Mouse (Mus musculus) embryonic facial prominence, embryonic 15.5 days (tissue): ENCODE results near the gene Dact1. TPM values are rescaled to one million over a fixed set of nuclear protein-coding genes. Genes with fewer than 3 reads are reported as not detected.

Experiments used
- ATAC-seq: fragments of 200-750 bp; cut with Nextera tagmentation; 2 replicates; pipeline ENCODE4 v1.8.0; 2017; ENCODE audit warnings: low read depth, moderate TSS enrichment; ENCODE audit not compliant: insufficient number of reproducible peaks, low FRiP score, low TSS enrichment
- H3K27ac ChIP-seq: fragments of 300-500 bp; sonication (generic); replicated peaks from 2 replicates; pipeline ENCODE4 v1.5.1; 2015; ENCODE audit warnings: mild to moderate bottlenecking, inconsistent platforms
- H3K27me3 ChIP-seq: fragments of 300-500 bp; sonication (generic); 2 replicates; pipeline ENCODE4 v1.6.1; 2015; ENCODE audit warnings: inconsistent platforms
- H3K36me3 ChIP-seq: fragments of 300-500 bp; sonication (generic); 2 replicates; pipeline ENCODE4 v1.6.1; 2015; ENCODE audit warnings: mild to moderate bottlenecking, inconsistent platforms
- H3K4me1 ChIP-seq: fragments of 300-500 bp; sonication (generic); 2 replicates; pipeline ENCODE4 v1.6.1; 2015; ENCODE audit warnings: inconsistent platforms
- H3K4me2 ChIP-seq: fragments of 300-500 bp; sonication (generic); replicated peaks from 2 replicates; pipeline ENCODE4 v1.6.1; 2015; ENCODE audit warnings: mild to moderate bottlenecking, inconsistent platforms
- H3K4me3 ChIP-seq: fragments of 300-500 bp; sonication (generic); replicated peaks from 2 replicates; pipeline ENCODE4 v1.5.1; 2015; ENCODE audit warnings: mild to moderate bottlenecking, inconsistent platforms
- H3K9ac ChIP-seq: fragments of 300-500 bp; sonication (generic); 2 replicates; pipeline ENCODE4 v1.6.1; 2015; ENCODE audit warnings: inconsistent platforms
- H3K9me3 ChIP-seq: fragments of 300-500 bp; sonication (generic); replicated peaks from 2 replicates; pipeline ENCODE4 v1.6.1; 2016; ENCODE audit warnings: inconsistent platforms
- WGBS: fragments of 180-500 bp; shearing (Covaris S2); methylation state at CpG from one replicate; pipeline ENCODE4 v1.1.7; 2015; 5-methylcytosine and 5-hydroxymethylcytosine counted together
- polyA plus RNA-seq: library from polyadenylated mRNA; unstranded; fragments of >200 nt; fragmentation: Nextera tagmentation; extraction: Ambion mirVana; gene quantifications from 2 replicates; pipeline ENCODE4 v1.2.1, GENCODE M21; 2015

Gene Dact1
- polyA plus RNA-seq, 1 experiment from 2014 or later, result 19.9 TPM

DNA sequence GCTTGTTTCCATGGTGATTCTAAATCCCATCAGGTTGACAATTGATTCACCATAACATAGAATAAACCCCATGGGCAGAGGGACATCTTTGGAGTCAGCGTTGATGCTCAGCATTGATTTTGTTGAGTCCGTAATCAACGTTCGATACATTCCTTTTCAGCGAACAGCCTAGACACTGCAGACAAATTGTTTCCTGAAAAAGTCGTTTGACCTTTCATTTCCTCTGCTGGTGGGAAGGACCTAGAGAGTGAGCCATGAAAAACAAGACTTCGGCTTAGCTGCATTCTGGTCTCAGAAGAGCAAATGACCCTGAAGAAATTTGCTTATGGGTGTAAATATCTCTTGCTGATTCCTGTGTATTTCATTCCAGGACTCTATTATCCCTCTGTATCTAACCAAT lies 55.5 kb downstream of the Dact1 start:
- Histone ChIP-seq H3K4me3 (no peak overlapping the region), H3K27ac (no peak overlapping the region), H3K9ac (no peak overlapping the region), H3K36me3 (no peaks in the 10 kb centered on the region), H3K4me1 (no peaks in the 10 kb centered on the region), H3K27me3 (no peaks in the 10 kb centered on the region), H3K9me3 (no peaks in the 10 kb centered on the region), H3K4me2 (no peak overlapping the region)
- no peak for ATAC-seq
- WGBS, result 57% methylated on average over 7 of the region's 7 CpGs

DNA sequence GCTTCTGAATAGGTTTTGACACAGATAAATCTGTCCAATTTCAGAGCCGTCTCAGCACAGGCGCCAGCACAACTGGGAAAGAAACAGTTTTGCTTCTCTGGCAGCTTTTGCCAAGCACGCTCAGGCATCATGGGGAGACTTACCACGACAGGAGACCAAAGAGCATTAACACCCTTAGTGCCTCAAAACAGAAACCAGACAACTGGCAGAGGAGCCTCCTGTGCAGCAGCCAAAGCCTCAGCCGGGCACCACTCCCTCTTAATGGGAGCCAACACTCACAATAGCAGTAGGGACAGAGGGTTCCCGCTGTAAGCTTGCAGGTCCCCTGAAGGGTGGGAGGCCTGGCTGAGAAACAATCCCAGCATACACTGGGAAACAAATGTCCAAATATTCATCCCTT lies 56.5 kb downstream of the Dact1 start:
- Histone ChIP-seq H3K9ac (no peak overlapping the region), H3K4me1 (no peaks in the 10 kb centered on the region), H3K9me3 (no peaks in the 10 kb centered on the region), H3K27ac (no peak overlapping the region), H3K36me3 (no peaks in the 10 kb centered on the region), H3K27me3 (no peaks in the 10 kb centered on the region), H3K4me3 (no peak overlapping the region), H3K4me2 (no peak overlapping the region)
- 51% methylated on average over 6 of the region's 6 CpGs for WGBS
- ATAC-seq, result no peak

DNA sequence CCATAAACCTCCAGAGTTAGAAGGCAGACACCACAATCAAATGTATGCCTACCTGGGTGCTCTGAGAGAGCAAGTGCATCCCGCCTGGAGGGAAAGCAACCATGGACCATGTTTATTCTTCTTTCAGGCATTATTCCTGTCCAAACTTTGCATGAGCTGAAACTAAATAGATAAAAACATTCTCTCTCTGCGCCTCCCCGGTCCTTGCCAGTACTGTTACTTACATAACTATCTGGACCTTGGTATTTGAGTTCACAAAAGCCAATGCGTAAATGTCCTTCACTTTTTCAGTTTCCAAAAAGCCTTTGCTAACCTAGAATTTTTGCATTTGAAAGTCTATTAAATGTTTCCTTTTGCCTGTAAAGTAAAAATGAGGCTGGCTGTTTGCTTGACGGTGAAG lies 58.9 kb downstream of the Dact1 start:
- ATAC-seq, result no peak
- no peaks in the 10 kb centered on the region for H3K27me3 ChIP-seq
- no peak overlapping the region for H3K4me3 ChIP-seq
- no peak overlapping the region for H3K4me2 ChIP-seq
- H3K27ac ChIP-seq, result no peak overlapping the region
- 79% methylated on average over 5 of the region's 5 CpGs for WGBS
- H3K9ac ChIP-seq, result no peak overlapping the region
- H3K9me3 ChIP-seq, result no peaks in the 10 kb centered on the region
- H3K36me3 ChIP-seq, result no peaks in the 10 kb centered on the region
- 0 out of 2 replicates have a peak, but pooled peaks cover 10% of the 10 kb centered on the region for H3K4me1 ChIP-seq

Other genes with a start within 250 kb of the Dact1 start
- gene Tomm20l, start 198.5 kb upstream of the Dact1 start, polyA plus RNA-seq, result 0.93 and 1.6 TPM in 2 replicates
- gene Timm9, start 173.2 kb upstream of the Dact1 start, polyA plus RNA-seq, result 69.1 and 71.4 TPM in 2 replicates
- gene 2700049A03Rik, start 173.0 kb upstream of the Dact1 start, polyA plus RNA-seq, result 13.3 and 15.7 TPM in 2 replicates